Mouse (Mus musculus): ENCODE measurements around the gene Dglucy.

DNA sequence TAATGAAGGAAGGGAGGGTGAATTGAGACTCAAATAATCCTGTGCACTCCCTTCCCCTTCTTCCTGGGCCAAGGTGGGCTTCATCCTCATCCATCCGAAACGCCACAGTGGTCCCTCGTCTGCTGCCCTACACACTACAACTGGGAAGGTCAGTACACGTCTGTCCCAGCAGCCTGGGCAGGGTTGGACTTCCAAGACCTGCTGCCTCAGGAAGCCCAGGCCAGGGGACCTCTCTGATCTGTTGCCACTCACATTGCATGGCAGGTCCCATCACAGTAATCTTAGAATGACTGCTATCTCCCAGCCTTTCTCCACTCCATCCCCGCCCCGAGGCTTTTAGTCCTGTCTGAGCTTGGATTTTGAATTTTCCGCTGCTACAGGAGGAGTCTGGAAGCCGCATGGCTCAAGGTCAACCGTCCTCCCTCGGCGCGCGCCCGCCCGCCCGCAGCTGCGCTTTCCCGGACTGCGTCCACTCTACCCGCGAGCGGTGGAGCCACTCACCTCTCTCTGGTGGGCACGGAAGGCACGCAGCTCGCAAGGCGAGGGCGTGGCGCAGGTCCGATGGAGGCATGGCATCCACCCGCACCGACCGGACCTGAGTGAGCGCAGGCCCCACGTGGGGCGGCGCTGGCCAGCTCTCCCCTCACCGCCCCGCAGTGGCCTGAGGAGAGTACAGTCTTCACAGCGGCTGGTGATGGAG is 128.9 kb downstream of the Dglucy start, which contains the start of gene Gpr68:
- no peak for TF ChIP-seq CTCF (IDR thresholded peaks at IDR 0.05; ENCODE audit: low read depth, low read length)
- TF ChIP-seq POLR2A (IDR thresholded peaks at IDR 0.05; ENCODE audit: borderline replicate concordance, low read depth, low read length): no peak
